Mouse (Mus musculus) heart, embryonic 12.5 days (tissue): ENCODE results near the gene Ank3. TPM values are rescaled to one million over a fixed set of nuclear protein-coding genes. Genes with fewer than 3 reads are reported as not detected.

Experiments
- ATAC-seq: fragments of 200-750 bp; cut with Nextera tagmentation; 2 replicates; pipeline ENCODE4 v1.8.0; 2017; ENCODE audit warnings: moderate TSS enrichment, moderate library complexity; ENCODE audit not compliant: insufficient number of reproducible peaks, low FRiP score
- H3K27ac ChIP-seq: fragments of 300-500 bp; sonication (generic); 2 replicates; pipeline ENCODE4 v1.5.1; 2016; ENCODE audit warnings: mild to moderate bottlenecking, moderate library complexity; ENCODE audit not compliant: poor library complexity, severe bottlenecking
- H3K27me3 ChIP-seq: fragments of 300-500 bp; sonication (generic); replicated peaks from 2 replicates; pipeline ENCODE4 v1.6.1; 2016; ENCODE audit warnings: mild to moderate bottlenecking, moderate library complexity
- H3K36me3 ChIP-seq: fragments of 300-500 bp; sonication (generic); 2 replicates; pipeline ENCODE4 v1.6.1; 2016; ENCODE audit warnings: mild to moderate bottlenecking, moderate library complexity
- H3K4me1 ChIP-seq: fragments of 300-500 bp; sonication (generic); replicated peaks from 2 replicates; pipeline ENCODE4 v1.6.1; 2016; ENCODE audit warnings: mild to moderate bottlenecking
- H3K4me2 ChIP-seq: fragments of 300-500 bp; sonication (generic); 2 replicates; pipeline ENCODE4 v1.6.1; 2016; ENCODE audit warnings: mild to moderate bottlenecking, moderate library complexity
- H3K4me3 ChIP-seq: fragments of 300-500 bp; sonication (generic); 2 replicates; pipeline ENCODE4 v1.5.1; 2016; ENCODE audit warnings: mild to moderate bottlenecking
- H3K9ac ChIP-seq: fragments of 300-500 bp; sonication (generic); 2 replicates; pipeline ENCODE4 v1.6.1; 2016; ENCODE audit warnings: mild to moderate bottlenecking, moderate library complexity
- H3K9me3 ChIP-seq: fragments of 300-500 bp; sonication (generic); replicated peaks from 2 replicates; pipeline ENCODE4 v1.6.1; 2016; ENCODE audit warnings: mild to moderate bottlenecking, moderate library complexity
- WGBS: fragments of 180-500 bp; shearing (Covaris S2); methylation state at CpG from one replicate; pipeline ENCODE4 v1.1.7; 2016; 5-methylcytosine and 5-hydroxymethylcytosine counted together
- polyA plus RNA-seq: library from polyadenylated mRNA; unstranded; fragments of >200 nt; fragmentation: Nextera tagmentation; extraction: Ambion mirVana; gene quantifications from 2 replicates; pipeline ENCODE4 v1.2.1, GENCODE M21; 2016

Gene Ank3
- polyA plus RNA-seq, 1 experiment from 2014 or later, result 61.9 TPM

- peak; percentile 37; the same call in 1 of the 2 replicates for ATAC-seq
- Histone ChIP-seq H3K9ac (no peak overlapping the region), H3K9me3 (no peaks in the 10 kb centered on the region), H3K4me3 (no peak overlapping the region), H3K27me3 (no peaks in the 10 kb centered on the region), H3K4me1 (peaks cover 39% of the 10 kb centered on the region), H3K27ac (peak overlapping the region; percentile 46), H3K36me3 (peaks cover 3% of the 10 kb centered on the region; the same call in 1 of the 2 replicates), H3K4me2 (peak overlapping the region; percentile 18; the same call in 1 of the 2 replicates)
- WGBS, result 28% methylated on average over 11 of the region's 11 CpGs
Measured at GRCm38 (mm10) chr10:69583874-69584481, 185.4 kb downstream of the Ank3 start.

DNA sequence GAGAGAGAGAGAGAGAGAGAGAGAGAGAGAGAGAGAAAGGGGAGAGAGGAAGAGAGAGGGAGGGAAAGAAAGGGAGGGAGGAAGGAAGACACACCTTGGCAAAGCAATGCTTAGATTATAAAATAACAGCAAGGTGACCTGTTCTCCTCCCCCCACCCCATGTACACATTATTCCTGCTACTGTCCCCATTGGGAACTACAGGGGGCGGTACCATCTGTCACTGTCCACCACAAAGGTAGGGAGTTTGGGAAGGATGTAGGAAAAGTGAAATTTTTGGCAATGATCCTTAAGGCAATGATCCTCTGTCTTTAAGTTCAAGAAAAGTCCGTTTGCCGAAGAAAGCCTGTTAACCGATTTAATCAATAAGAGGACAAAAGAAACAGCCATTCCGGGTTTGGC lies 186.0 kb downstream of the Ank3 start:
- Histone ChIP-seq H3K4me2 (no peak overlapping the region), H3K36me3 (peaks cover 3% of the 10 kb centered on the region; the same call in 1 of the 2 replicates), H3K9me3 (no peaks in the 10 kb centered on the region), H3K4me1 (peaks cover 34% of the 10 kb centered on the region), H3K4me3 (no peak overlapping the region), H3K9ac (no peak overlapping the region), H3K27ac (peak overlapping the region; percentile 46), H3K27me3 (no peaks in the 10 kb centered on the region)
- ATAC-seq, result no peak
- WGBS, result 80% methylated on average over 5 of the region's 5 CpGs

GRCm38 (mm10) chr10:69585271-69585670 lies 186.7 kb downstream of the Ank3 start:
- Histone ChIP-seq H3K27me3 (no peaks in the 10 kb centered on the region), H3K27ac (no peak overlapping the region), H3K4me3 (no peak overlapping the region), H3K4me2 (no peak overlapping the region), H3K36me3 (peaks cover 3% of the 10 kb centered on the region; the same call in 1 of the 2 replicates), H3K9me3 (no peaks in the 10 kb centered on the region), H3K9ac (no peak overlapping the region), H3K4me1 (peaks cover 27% of the 10 kb centered on the region)
- 84% methylated on average over 3 of the region's 3 CpGs for WGBS
- ATAC-seq, result no peak

DNA sequence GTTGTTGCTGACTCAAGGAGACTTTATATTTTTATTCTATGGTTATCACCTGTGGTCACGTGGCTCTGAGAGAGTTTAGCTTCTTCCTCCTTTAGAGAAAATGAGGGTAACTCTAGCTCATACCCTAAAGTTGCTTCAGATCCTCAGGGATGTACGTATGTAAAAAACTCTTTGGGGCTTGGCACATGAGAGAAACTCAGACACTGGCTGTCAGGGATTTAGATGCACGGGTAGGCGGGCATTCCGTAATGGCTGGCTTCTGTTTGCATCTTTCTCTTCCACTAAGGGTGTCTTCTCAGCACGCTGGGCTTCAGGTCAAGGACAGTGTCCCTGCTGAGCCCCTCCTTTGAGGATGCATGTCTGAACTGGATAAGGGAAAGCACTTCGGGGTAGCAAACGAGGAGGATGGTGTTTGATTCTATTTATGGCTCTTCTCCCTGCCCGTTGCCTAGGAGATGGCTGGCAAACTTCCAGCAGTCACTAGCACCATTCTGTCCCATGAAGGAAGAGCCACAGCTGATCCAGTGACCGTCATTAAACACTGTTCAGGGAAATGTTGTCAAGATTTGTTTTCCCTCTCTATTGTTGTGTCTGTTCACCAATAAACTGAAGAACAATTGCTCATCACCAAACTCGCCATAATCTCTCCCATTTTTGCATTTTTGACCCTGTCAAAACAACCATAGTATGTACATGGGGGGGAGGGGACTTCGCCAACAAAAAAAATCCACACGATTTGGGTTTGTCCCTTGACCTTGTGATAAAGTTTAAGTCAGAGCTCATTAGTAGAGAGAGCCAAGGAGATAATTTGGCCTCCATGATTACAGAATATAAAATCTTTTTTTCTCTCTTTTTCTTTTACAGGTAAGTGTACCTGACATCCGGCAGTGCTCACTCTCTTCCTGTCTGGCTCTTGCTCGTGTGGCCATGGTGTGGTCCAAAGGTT lies 195.9 kb downstream of the Ank3 start:
- peaks cover 26% of the 10 kb centered on the region for H3K4me1 ChIP-seq
- peaks cover 6% of the 10 kb centered on the region; the same call in 1 of the 2 replicates for H3K36me3 ChIP-seq
- peak; percentile 71 for ATAC-seq
- H3K9ac ChIP-seq, result no peak overlapping the region
- peak overlapping the region; percentile 86 for H3K27ac ChIP-seq
- no peaks in the 10 kb centered on the region for H3K27me3 ChIP-seq
- peak overlapping the region; percentile 17 for H3K4me3 ChIP-seq
- H3K4me2 ChIP-seq, result peak overlapping the region; percentile 57
- 32% methylated on average over 15 of the region's 15 CpGs for WGBS
- H3K9me3 ChIP-seq, result no peaks in the 10 kb centered on the region

DNA sequence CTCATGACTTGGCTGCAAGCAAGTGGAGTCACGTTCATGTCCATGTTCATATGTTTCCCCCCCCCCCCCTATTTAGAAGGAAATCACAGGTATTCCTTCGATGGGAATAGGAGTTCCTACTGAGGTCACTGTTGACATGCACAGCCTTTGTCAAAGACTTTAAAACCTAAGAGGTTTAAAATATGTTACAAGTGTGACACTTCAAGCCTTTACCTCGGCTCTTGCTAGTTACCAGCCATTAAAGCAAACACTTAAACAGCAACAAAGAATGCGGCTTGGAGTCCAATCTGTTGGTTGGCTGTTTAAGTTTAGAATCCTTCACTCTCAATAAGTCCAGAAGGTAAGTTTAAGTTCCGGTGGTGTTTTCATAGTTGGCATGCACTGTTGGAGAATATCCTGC lies 196.9 kb downstream of the Ank3 start:
- Histone ChIP-seq H3K27me3 (no peaks in the 10 kb centered on the region), H3K9me3 (no peaks in the 10 kb centered on the region; the same call in 1 of the 2 replicates), H3K4me1 (peaks cover 26% of the 10 kb centered on the region), H3K4me2 (no peak overlapping the region), H3K4me3 (no peak overlapping the region), H3K9ac (no peak overlapping the region), H3K36me3 (peaks cover 6% of the 10 kb centered on the region; the same call in 1 of the 2 replicates), H3K27ac (peak overlapping the region; percentile 39; the same call in 1 of the 2 replicates)
- WGBS, result 73% methylated on average over 5 of the region's 5 CpGs
- no peak for ATAC-seq

- Histone ChIP-seq H3K27ac (no peak overlapping the region), H3K27me3 (no peaks in the 10 kb centered on the region), H3K4me2 (no peak overlapping the region), H3K4me3 (no peak overlapping the region), H3K36me3 (0 out of 2 replicates have a peak, but pooled peaks cover 6% of the 10 kb centered on the region), H3K9ac (no peak overlapping the region), H3K4me1 (peaks cover 9% of the 10 kb centered on the region), H3K9me3 (no peaks in the 10 kb centered on the region; the same call in 1 of the 2 replicates)
- no peak for ATAC-seq
- WGBS, result 81% methylated on average over 3 of the region's 3 CpGs
Measured at GRCm38 (mm10) chr10:69601471-69601870, 202.9 kb downstream of the Ank3 start.

DNA sequence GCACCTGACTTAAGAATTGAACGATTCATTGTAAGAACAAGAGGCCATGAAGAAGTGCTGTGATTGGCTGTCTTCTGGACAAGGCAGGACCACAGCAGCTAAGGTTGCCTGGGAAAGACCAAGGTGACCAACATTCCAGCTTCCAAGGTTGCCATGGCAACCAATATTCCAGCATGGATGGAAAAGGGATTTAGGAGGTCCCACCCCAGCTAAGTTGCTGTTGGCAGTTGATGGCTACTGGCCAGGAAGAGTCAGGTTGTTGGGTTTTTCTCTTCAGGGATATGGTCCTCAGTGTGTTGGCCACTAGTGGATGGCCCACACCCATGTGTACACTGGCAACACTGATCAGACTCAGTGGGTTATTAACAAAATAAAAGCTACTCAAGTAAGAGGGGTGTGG lies 204.1 kb downstream of the Ank3 start:
- no peak overlapping the region for H3K4me3 ChIP-seq
- no peak for ATAC-seq
- no peak overlapping the region for H3K9ac ChIP-seq
- 83% methylated on average over 1 of the region's 1 CpGs for WGBS
- no peak overlapping the region for H3K4me2 ChIP-seq
- no peaks in the 10 kb centered on the region for H3K36me3 ChIP-seq
- no peaks in the 10 kb centered on the region for H3K27me3 ChIP-seq
- no peaks in the 10 kb centered on the region; the same call in 1 of the 2 replicates for H3K9me3 ChIP-seq
- H3K27ac ChIP-seq, result no peak overlapping the region
- H3K4me1 ChIP-seq, result peaks cover 9% of the 10 kb centered on the region

DNA sequence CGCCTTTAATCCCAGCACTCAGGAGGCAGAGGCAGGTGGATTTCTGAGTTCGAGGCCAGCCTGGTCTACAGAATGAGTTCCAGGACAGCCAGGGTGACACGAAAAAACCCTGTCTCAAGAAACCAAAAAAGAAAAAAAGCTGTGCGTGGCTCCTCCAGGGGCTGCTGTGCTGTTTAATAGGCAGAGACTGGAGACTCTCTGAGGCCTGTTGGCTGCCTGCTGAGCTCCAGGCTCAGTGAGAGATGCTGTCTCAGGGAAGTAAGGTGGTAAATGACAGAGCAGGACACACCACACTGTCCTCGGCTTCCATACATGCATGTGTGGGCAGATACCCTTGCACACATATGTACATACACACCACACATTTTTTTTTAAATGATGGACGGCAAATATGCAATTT lies 206.0 kb downstream of the Ank3 start:
- Histone ChIP-seq H3K4me2 (no peak overlapping the region), H3K4me1 (peaks cover 9% of the 10 kb centered on the region), H3K27ac (no peak overlapping the region), H3K9ac (no peak overlapping the region), H3K36me3 (no peaks in the 10 kb centered on the region), H3K27me3 (no peaks in the 10 kb centered on the region), H3K9me3 (no peaks in the 10 kb centered on the region; the same call in 1 of the 2 replicates), H3K4me3 (no peak overlapping the region)
- no peak for ATAC-seq
- 69% methylated on average over 6 of the region's 6 CpGs for WGBS

DNA sequence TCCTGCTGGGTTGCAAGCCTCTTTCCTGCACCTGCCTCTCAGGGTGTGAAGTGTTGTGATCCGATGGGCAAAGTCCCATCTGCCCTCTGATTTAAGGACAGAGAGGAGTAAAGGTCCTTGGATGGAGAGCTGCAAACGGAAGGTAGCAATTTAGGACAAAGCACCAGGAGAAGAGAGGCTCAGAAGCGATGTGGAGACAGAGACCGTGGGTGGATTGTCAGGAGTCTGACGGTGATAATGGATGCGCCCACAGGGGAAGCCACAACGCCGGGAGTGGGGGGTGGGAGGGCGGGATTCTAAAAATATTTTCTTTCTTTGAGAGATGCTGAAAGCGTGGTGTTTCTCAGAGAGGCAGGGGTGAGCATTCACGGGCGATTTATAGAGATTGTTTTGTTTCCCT lies 206.6 kb downstream of the Ank3 start:
- WGBS, result 31% methylated on average over 12 of the region's 12 CpGs
- Histone ChIP-seq H3K27ac (no peak overlapping the region), H3K9ac (no peak overlapping the region), H3K36me3 (no peaks in the 10 kb centered on the region), H3K4me2 (peak overlapping the region; percentile 48), H3K27me3 (no peaks in the 10 kb centered on the region), H3K4me1 (peaks cover 9% of the 10 kb centered on the region), H3K9me3 (no peaks in the 10 kb centered on the region), H3K4me3 (no peak overlapping the region)
- ATAC-seq, result no peak

- Histone ChIP-seq H3K4me2 (no peak overlapping the region), H3K9ac (no peak overlapping the region), H3K4me1 (peaks cover 18% of the 10 kb centered on the region), H3K36me3 (no peaks in the 10 kb centered on the region), H3K27me3 (no peaks in the 10 kb centered on the region), H3K9me3 (no peaks in the 10 kb centered on the region), H3K4me3 (no peak overlapping the region), H3K27ac (no peak overlapping the region)
- WGBS, result 68% methylated on average over 14 of the region's 14 CpGs
- ATAC-seq, result no peak
Measured at GRCm38 (mm10) chr10:69607611-69608119, 209.1 kb downstream of the Ank3 start.

GRCm38 (mm10) chr10:69611314-69611713 lies 212.7 kb downstream of the Ank3 start:
- Histone ChIP-seq H3K4me3 (no peak overlapping the region), H3K27ac (peak overlapping the region; percentile 48; the same call in 1 of the 2 replicates), H3K9me3 (no peaks in the 10 kb centered on the region), H3K36me3 (no peaks in the 10 kb centered on the region), H3K4me1 (peaks cover 18% of the 10 kb centered on the region), H3K27me3 (no peaks in the 10 kb centered on the region), H3K9ac (no peak overlapping the region), H3K4me2 (no peak overlapping the region)
- no peak for ATAC-seq
- WGBS, result 78% methylated on average over 3 of the region's 3 CpGs
